Mouse (Mus musculus): ENCODE data around the gene Slc5a4a.

DNA sequence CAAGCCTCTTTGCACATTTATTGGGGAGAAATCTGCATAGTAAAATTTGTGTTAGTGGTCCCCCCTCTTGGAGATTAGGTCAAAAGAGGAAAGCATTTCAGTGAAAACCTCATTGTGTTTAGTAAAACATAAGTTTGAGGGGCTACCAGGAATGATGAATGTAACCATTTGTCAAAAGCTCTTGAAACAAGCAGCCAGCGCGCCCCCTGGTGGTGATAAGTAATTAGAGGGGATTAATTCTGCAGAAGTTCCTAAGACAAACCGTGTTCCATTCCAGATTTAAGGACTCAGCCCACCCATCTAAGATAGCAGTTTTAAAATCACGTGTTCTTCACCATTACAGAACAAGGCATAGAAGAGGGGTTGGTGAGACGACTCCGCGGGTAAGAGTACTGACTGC is 54.7 kb downstream of the Slc5a4a start:
- TF ChIP-seq POLR2A (IDR thresholded peaks at IDR 0.05; ENCODE audit: low read depth, low read length) (no peak), CTCF (conservative IDR thresholded peaks at IDR 0.05; ENCODE audit: insufficient read depth, insufficient read length, low read depth, low read length) (peak; percentile 51)

Data from kidney, adult 2 months (tissue).